In the genomic region with DNA sequence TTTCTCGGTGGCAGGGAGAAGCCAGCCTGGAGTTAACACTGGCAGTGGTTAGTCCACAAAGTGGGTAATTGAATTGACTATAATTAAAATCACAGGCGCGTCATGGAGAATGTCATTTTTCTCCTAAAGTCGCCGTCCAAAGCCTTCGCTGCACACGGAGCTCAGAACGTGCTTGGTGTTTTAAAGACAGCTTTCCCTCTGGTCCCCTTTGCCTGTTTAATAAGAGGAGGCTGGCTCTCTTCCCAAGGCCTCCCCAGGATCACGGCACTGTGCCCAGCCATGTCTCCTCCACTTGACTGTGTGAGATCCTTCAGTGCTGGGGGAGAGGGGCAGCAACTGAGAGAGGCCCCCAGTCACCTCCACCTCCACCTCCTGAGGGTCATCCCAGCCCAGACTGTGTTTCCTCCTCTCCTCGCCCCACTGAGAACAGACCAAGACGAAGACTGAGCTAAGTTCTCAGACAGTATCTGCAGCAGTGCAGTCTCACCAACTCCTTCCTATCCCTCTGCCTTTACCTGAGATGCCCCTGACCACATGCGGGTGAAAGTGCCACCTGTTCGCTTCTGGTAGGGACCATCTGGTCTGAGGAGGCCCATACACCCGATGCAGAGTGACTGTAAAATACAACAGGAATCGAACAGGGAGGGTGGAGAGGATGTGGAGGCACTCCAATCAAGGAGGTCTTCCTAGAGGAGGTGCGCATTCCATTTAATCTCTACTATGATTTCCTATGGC, we compare ENCODE assay signal across 10 mouse cellular contexts.
DNase-seq lines count a peak whose midpoint lies in the region; ATAC-seq lines count a peak whose summit lies in the region.
"Had no signal": no experiment of that assay in that cellular context is flagged by ENCODE, and none has a peak within 500 bp of the region (broad histone marks: within the 10 kb centered on the region; RNA-seq: fewer than 3 reads in every experiment).

No protein-coding gene starts in this region.

- no peak overlapping the region for H3K9ac ChIP-seq in forebrain, embryonic 12.5 days
- no peak overlapping the region for H3K9ac ChIP-seq in forebrain, embryonic 11.5 days (ENCODE audit: low read length)

- no peak overlapping the region for H3K4me3 ChIP-seq in forebrain, embryonic 12.5 days (replicated peaks)
- H3K4me3 ChIP-seq in forebrain, embryonic 11.5 days (ENCODE audit: low read depth, low read length): no peak overlapping the region
- no peak overlapping the region for H3K4me3 ChIP-seq in midbrain, embryonic 10.5 days

- no peak overlapping the region for H3K4me2 ChIP-seq in forebrain, embryonic 12.5 days
- H3K4me2 ChIP-seq in forebrain, embryonic 11.5 days (ENCODE audit: low read depth, low read length, severe bottlenecking): no peak overlapping the region
- H3K4me2 ChIP-seq: liver, embryonic 11.5 days had no signal

- H3K27ac ChIP-seq in forebrain, embryonic 12.5 days: peak overlapping the region; percentile 59
- no peak overlapping the region for H3K27ac ChIP-seq in forebrain, embryonic 11.5 days (ENCODE audit: low read depth, low read length)
- peak overlapping the region; percentile 28; the same call in 1 of the 2 replicates for H3K27ac ChIP-seq in midbrain, embryonic 10.5 days (replicated peaks)

- no peak for DNase-seq in forebrain, embryonic 11.5 days (ENCODE audit: low spot score)
- peak; percentile 78 for DNase-seq in adrenal gland, postnatal 10 days
- DNase-seq in cerebellum, postnatal 25 days: peak; percentile 87 to 91
- DNase-seq in midbrain, embryonic 10.5 days (ENCODE audit: low spot score): no peak
- no peak for DNase-seq in kidney, postnatal 36 days
- no peak for DNase-seq in urinary bladder, postnatal 10 days (ENCODE audit: low spot score)
- no peak for DNase-seq in urinary bladder, adult 18-20 months (ENCODE audit: low spot score in 2 of 2)
- DNase-seq: lung, postnatal 4 days had no signal

- no peaks in the 10 kb centered on the region for H3K9me3 ChIP-seq in forebrain, embryonic 12.5 days
- no peaks in the 10 kb centered on the region for H3K9me3 ChIP-seq in forebrain, embryonic 11.5 days (ENCODE audit: control insufficient read depth, low read length)
- H3K9me3 ChIP-seq in midbrain, embryonic 10.5 days (replicated peaks): no peaks in the 10 kb centered on the region

- H3K36me3 ChIP-seq in forebrain, embryonic 12.5 days (replicated peaks): peaks cover 32% of the 10 kb centered on the region
- H3K36me3 ChIP-seq in forebrain, embryonic 11.5 days (ENCODE audit: control insufficient read depth, insufficient read depth, low read length): no peaks in the 10 kb centered on the region; the same call in 1 of the 2 replicates
- peaks cover 92% of the 10 kb centered on the region for H3K36me3 ChIP-seq in midbrain, embryonic 10.5 days

- H3K27me3 ChIP-seq in forebrain, embryonic 12.5 days: no peaks in the 10 kb centered on the region
- H3K27me3 ChIP-seq in forebrain, embryonic 11.5 days (ENCODE audit: control insufficient read depth, insufficient read depth, low read length): no peaks in the 10 kb centered on the region
- H3K27me3 ChIP-seq in midbrain, embryonic 10.5 days (ENCODE audit: low read depth, poor library complexity, severe bottlenecking): no peaks in the 10 kb centered on the region

- 77% methylated on average over 16 of the region's 16 CpGs for WGBS in forebrain, embryonic 12.5 days
- WGBS in forebrain, embryonic 11.5 days: 79% methylated on average over 16 of the region's 16 CpGs
- 84% methylated on average over 16 of the region's 16 CpGs for WGBS in midbrain, embryonic 10.5 days

- no peak for ATAC-seq in forebrain, embryonic 12.5 days (ENCODE audit: low FRiP score)
- no peak for ATAC-seq in forebrain, embryonic 11.5 days (replicated peaks; ENCODE audit: low FRiP score)

- peaks cover 33% of the 10 kb centered on the region for H3K4me1 ChIP-seq in forebrain, embryonic 12.5 days
- H3K4me1 ChIP-seq in forebrain, embryonic 11.5 days (replicated peaks; ENCODE audit: control insufficient read depth, insufficient read depth, low read length): peaks cover 9% of the 10 kb centered on the region; the same call in 1 of the 2 replicates
- H3K4me1 ChIP-seq in midbrain, embryonic 10.5 days: peaks cover 41% of the 10 kb centered on the region

Comparison
In these comparisons a context has a peak if more than half of its experiments do, and no peak if none do; other contexts are left out.
1. DNase-seq: peak in adrenal gland, postnatal 10 days (single experiment) and cerebellum, postnatal 25 days (2 of 2); none in forebrain, embryonic 11.5 days (single experiment), midbrain, embryonic 10.5 days (single experiment), kidney, postnatal 36 days (0 of 2), urinary bladder, postnatal 10 days (single experiment) and urinary bladder, adult 18-20 months (0 of 2).